Mouse (Mus musculus) E14TG2a.4 (cell line): ENCODE measurements around the gene Zfp536.

Experiments used
- CTCF ChIP-seq: conservative IDR thresholded peaks from 2 replicates; pipeline ENCODE4 v1.5.1; 2014; ENCODE audit warnings: low read length
- POU5F1 ChIP-seq: IDR thresholded peaks from 2 replicates; pipeline ENCODE4 v1.6.1; 2014; ENCODE audit warnings: low read length, borderline replicate concordance

- no peak for TF ChIP-seq CTCF
- no peak for TF ChIP-seq POU5F1
Observed at GRCm38 (mm10) chr7:37528311-37528710, 245.1 kb downstream of the Zfp536 start.
